Comparison of ENCODE assay signal across 12 mouse cellular contexts in genomic region chr2:156782481-156783348, GRCm38 (mm10). TPM values are rescaled to one million over a fixed set of nuclear protein-coding genes. Genes with fewer than 3 reads are reported as not detected.
DNase-seq lines count a peak whose midpoint lies in the region; ATAC-seq and TF ChIP-seq lines count a peak whose summit lies in the region.
"Had no signal": no experiment of that assay in that cellular context is flagged by ENCODE, and none has a peak within 500 bp of the region (broad histone marks: within the 10 kb centered on the region; RNA-seq: fewer than 3 reads in every experiment).

No protein-coding gene starts in this region.

- H3K4me1 ChIP-seq in hindbrain, embryonic 10.5 days (replicated peaks) = peaks cover 25% of the 10 kb centered on the region
- H3K4me1 ChIP-seq in hindbrain, postnatal 0 days (ENCODE audit: insufficient read depth, low read length) = no peaks in the 10 kb centered on the region
- no peaks in the 10 kb centered on the region for H3K4me1 ChIP-seq in bone marrow macrophage, adult 2 months (ENCODE audit: control insufficient read depth, insufficient read depth, low read length)
- H3K4me1 ChIP-seq in heart, embryonic 16.5 days (ENCODE audit: control insufficient read depth, insufficient read depth, low read length) = peaks cover 32% of the 10 kb centered on the region

- H3K9me3 ChIP-seq in hindbrain, embryonic 10.5 days = 0 out of 2 replicates have a peak, but pooled peaks cover 9% of the 10 kb centered on the region
- H3K9me3 ChIP-seq in hindbrain, postnatal 0 days (ENCODE audit: low read length) = no peaks in the 10 kb centered on the region
- no peaks in the 10 kb centered on the region for H3K9me3 ChIP-seq in heart, embryonic 16.5 days (replicated peaks; ENCODE audit: control insufficient read depth, low read length)
- H3K9me3 ChIP-seq: neural tube, embryonic 15.5 days had no signal

- TF ChIP-seq CTCF in hindbrain, postnatal 0 days (IDR thresholded peaks at IDR 0.05; ENCODE audit: low read depth) = no peak
- TF ChIP-seq CTCF in bone marrow macrophage, adult 2 months (IDR thresholded peaks at IDR 0.05; ENCODE audit: low read depth, low read length) = 0 out of 2 replicates have a peak, but pooled peaks have one; percentile 2

- 90% methylated on average over 10 of the region's 10 CpGs for WGBS in hindbrain, embryonic 10.5 days
- 81% methylated on average over 10 of the region's 10 CpGs for WGBS in hindbrain, postnatal 0 days
- WGBS in heart, embryonic 16.5 days = 82% methylated on average over 10 of the region's 10 CpGs

- TF ChIP-seq POLR2A in bone marrow macrophage, adult 2 months (IDR thresholded peaks at IDR 0.05; ENCODE audit: borderline replicate concordance, low read depth, low read length) = no peak

- no peak overlapping the region for H3K4me2 ChIP-seq in hindbrain, postnatal 0 days (ENCODE audit: low read depth, low read length)
- no peak overlapping the region for H3K4me2 ChIP-seq in heart, embryonic 16.5 days (ENCODE audit: low read depth, low read length)
- H3K4me2 ChIP-seq: neural tube, embryonic 15.5 days had no signal

- H3K9ac ChIP-seq in hindbrain, postnatal 0 days (replicated peaks; ENCODE audit: low read length) = no peak overlapping the region
- H3K9ac ChIP-seq in heart, embryonic 16.5 days (ENCODE audit: low read length) = no peak overlapping the region
- H3K9ac ChIP-seq: neural tube, embryonic 15.5 days had no signal

- H3K4me3 ChIP-seq in hindbrain, embryonic 10.5 days = no peak overlapping the region
- no peak overlapping the region for H3K4me3 ChIP-seq in hindbrain, postnatal 0 days (ENCODE audit: low read length)
- H3K4me3 ChIP-seq in bone marrow macrophage, adult 2 months (ENCODE audit: insufficient read depth, low read length) = no peak overlapping the region
- H3K4me3 ChIP-seq in heart, embryonic 16.5 days (ENCODE audit: low read length) = no peak overlapping the region
- H3K4me3 ChIP-seq: neural tube, embryonic 15.5 days had no signal

- H3K27ac ChIP-seq in hindbrain, embryonic 10.5 days = peak overlapping the region; percentile 46
- no peak overlapping the region for H3K27ac ChIP-seq in hindbrain, postnatal 0 days
- no peak overlapping the region for H3K27ac ChIP-seq in bone marrow macrophage, adult 2 months (ENCODE audit: insufficient read depth, low read depth, low read length)
- H3K27ac ChIP-seq in heart, embryonic 16.5 days (ENCODE audit: low read length) = peak overlapping the region; percentile 28; the same call in 1 of the 2 replicates
- H3K27ac ChIP-seq: neural tube, embryonic 15.5 days had no signal

- no peak for DNase-seq in hindbrain, embryonic 10.5 days (ENCODE audit: low spot score)
- no peak for DNase-seq in hindbrain, postnatal 0 days (ENCODE audit: low spot score)
- no peak for DNase-seq in thymus, postnatal 10 days (ENCODE audit: low spot score in 2 of 2)
- DNase-seq in kidney, postnatal 14 days = no peak
- DNase-seq: cerebellum, adult 18-20 months; lung, postnatal 4 days; retina, postnatal 1 day had no signal

- H3K36me3 ChIP-seq in hindbrain, embryonic 10.5 days = no peaks in the 10 kb centered on the region
- H3K36me3 ChIP-seq in hindbrain, postnatal 0 days (ENCODE audit: insufficient read depth, low read length) = no peaks in the 10 kb centered on the region
- H3K36me3 ChIP-seq in heart, embryonic 16.5 days (ENCODE audit: control insufficient read depth, insufficient read depth) = peaks cover 10% of the 10 kb centered on the region; the same call in 1 of the 2 replicates
- H3K36me3 ChIP-seq: neural tube, embryonic 15.5 days had no signal

- ATAC-seq in hindbrain, postnatal 0 days = no peak
- ATAC-seq in heart, embryonic 16.5 days (replicated peaks; ENCODE audit: extremely low read depth, insufficient read depth, low FRiP score) = no peak
- peak; percentile 22 for ATAC-seq in megakaryocyte-erythroid progenitor cell, adult 5-6 weeks (replicated peaks; ENCODE audit: low FRiP score, low TSS enrichment, poor library complexity, severe bottlenecking)
- ATAC-seq: Patski had no signal

- H3K27me3 ChIP-seq in hindbrain, embryonic 10.5 days (ENCODE audit: insufficient read depth, poor library complexity, severe bottlenecking) = 0 out of 2 replicates have a peak, but pooled peaks cover 14% of the 10 kb centered on the region
- H3K27me3 ChIP-seq in hindbrain, postnatal 0 days (ENCODE audit: insufficient read depth, low read length) = no peaks in the 10 kb centered on the region
- H3K27me3 ChIP-seq in heart, embryonic 16.5 days (ENCODE audit: control insufficient read depth, insufficient read depth, low read length) = no peaks in the 10 kb centered on the region
- H3K27me3 ChIP-seq: neural tube, embryonic 15.5 days; Patski had no signal

RNA-seq across cellular contexts. Expression of gene Myl9, which starts 7.5 kb away (rescaled TPM):
- polyA plus RNA-seq in hindbrain, embryonic 10.5 days (2016; fragmentation: Nextera tagmentation; extraction: Ambion mirVana) = 86.1 and 126 TPM in 2 replicates
- total RNA-seq in hindbrain, postnatal 0 days (2014; rRNA removed) = 38.4 and 41.7 TPM in 2 replicates
- 32.5 and 38.4 TPM in 2 replicates for polyA plus RNA-seq in hindbrain, postnatal 0 days (2015; fragmentation: Nextera tagmentation; extraction: Ambion mirVana)
- 5.1 and 7.6 TPM in 2 replicates for polyA plus RNA-seq in bone marrow macrophage, adult 2 months (2012; ENCODE audit: insufficient read depth, insufficient read length, missing spikeins)
- polyA plus RNA-seq in heart, embryonic 16.5 days (2015; fragmentation: Nextera tagmentation; extraction: Ambion mirVana) = 1,725 and 1,731 TPM in 2 replicates
- not detected in 2 replicates for total RNA-seq in megakaryocyte-erythroid progenitor cell, adult 5-6 weeks (2014; fragmentation: Nextera tagmentation)
- not detected in 2 replicates for total RNA-seq in megakaryocyte-erythroid progenitor cell, adult 5-6 weeks (2017)

RNA-seq across cellular contexts. Expression of gene Tgif2, which starts 57.1 kb away (rescaled TPM):
- polyA plus RNA-seq in hindbrain, embryonic 10.5 days (2016; fragmentation: Nextera tagmentation; extraction: Ambion mirVana) = 88.4 and 90.3 TPM in 2 replicates
- 18.2 and 26.6 TPM in 2 replicates for total RNA-seq in hindbrain, postnatal 0 days (2014; rRNA removed)
- 12.6 and 14.4 TPM in 2 replicates for polyA plus RNA-seq in hindbrain, postnatal 0 days (2015; fragmentation: Nextera tagmentation; extraction: Ambion mirVana)
- polyA plus RNA-seq in bone marrow macrophage, adult 2 months (2012; ENCODE audit: insufficient read depth, insufficient read length, missing spikeins) = not detected in 2 replicates
- polyA plus RNA-seq in heart, embryonic 16.5 days (2015; fragmentation: Nextera tagmentation; extraction: Ambion mirVana) = 28.9 and 30.1 TPM in 2 replicates
- 17.1 and 27.3 TPM in 2 replicates for total RNA-seq in megakaryocyte-erythroid progenitor cell, adult 5-6 weeks (2014; fragmentation: Nextera tagmentation)
- total RNA-seq in megakaryocyte-erythroid progenitor cell, adult 5-6 weeks (2017) = 16.3 and 17.5 TPM in 2 replicates

Comparison
In these comparisons a context has a peak if more than half of its experiments do, and no peak if none do; other contexts are left out.
1. H3K27ac ChIP-seq: peak in hindbrain, embryonic 10.5 days (single experiment) and heart, embryonic 16.5 days (single experiment); none in hindbrain, postnatal 0 days (single experiment) and bone marrow macrophage, adult 2 months (single experiment).
2. RNA of gene Myl9, which starts 7.5 kb away (polyA plus RNA-seq): 1,725 to 1,731 TPM in heart, embryonic 16.5 days; 86.1 to 126 TPM in hindbrain, embryonic 10.5 days, 32.5 to 38.4 TPM in hindbrain, postnatal 0 days and 5.1 to 7.6 TPM in bone marrow macrophage, adult 2 months; every median in the first group is over 10 times any median in the second.
3. RNA of gene Tgif2, which starts 57.1 kb away (polyA plus RNA-seq): 88.4 to 90.3 TPM in hindbrain, embryonic 10.5 days, 28.9 to 30.1 TPM in heart, embryonic 16.5 days and 12.6 to 14.4 TPM in hindbrain, postnatal 0 days; not detected in bone marrow macrophage, adult 2 months; every median in the first group is over 10 times any median in the second.